Mouse (Mus musculus): ENCODE results near the gene Stat2.

DNA sequence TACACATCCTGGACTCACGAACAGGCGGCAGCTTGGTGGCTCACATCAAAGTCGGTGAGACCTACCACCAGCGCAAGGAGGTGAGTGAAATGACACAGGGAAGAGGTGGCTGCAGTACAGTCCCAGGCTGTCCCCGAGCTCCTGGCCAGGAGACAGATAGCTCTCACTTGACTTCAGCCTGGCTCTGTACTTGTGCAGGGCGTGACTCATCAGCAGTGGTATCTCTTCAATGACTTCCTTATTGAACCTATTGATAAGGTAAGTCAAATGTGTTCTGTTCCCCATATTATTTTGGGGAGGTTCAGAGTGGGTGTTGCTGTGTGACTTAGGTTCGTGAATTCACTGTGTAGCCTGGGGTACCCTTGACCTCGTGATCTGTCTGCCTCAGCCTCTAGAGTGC lies 45.2 kb downstream of the Stat2 start:
- no peak for TF ChIP-seq POLR2A (IDR thresholded peaks at IDR 0.05; ENCODE audit: low read depth, low read length)
- no peak for TF ChIP-seq CTCF (IDR thresholded peaks at IDR 0.05; ENCODE audit: borderline replicate concordance, insufficient read depth, low read length)

Data from embryonic fibroblast, embryonic 13.5 days (primary cell).